Mouse (Mus musculus) small intestine, adult 2 months (tissue): Measurements from ENCODE around the gene Pgf.

Source experiments
- CTCF ChIP-seq: fragments of 200-500 bp; IDR thresholded peaks from 2 replicates; pipeline ENCODE4 v1.5.1; 2012; ENCODE audit warnings: low read depth, mild to moderate bottlenecking, control low read depth, inconsistent platforms, low read length, moderate library complexity, mixed read lengths; ENCODE audit not compliant: insufficient replicate concordance, insufficient read length; ENCODE audit errors: extremely low read depth
- POLR2A ChIP-seq: fragments of 200-500 bp; IDR thresholded peaks from 2 replicates; pipeline ENCODE4 v1.6.1; 2012; ENCODE audit warnings: low read depth, mild to moderate bottlenecking, control low read depth, inconsistent platforms, low read length, moderate library complexity

DNA sequence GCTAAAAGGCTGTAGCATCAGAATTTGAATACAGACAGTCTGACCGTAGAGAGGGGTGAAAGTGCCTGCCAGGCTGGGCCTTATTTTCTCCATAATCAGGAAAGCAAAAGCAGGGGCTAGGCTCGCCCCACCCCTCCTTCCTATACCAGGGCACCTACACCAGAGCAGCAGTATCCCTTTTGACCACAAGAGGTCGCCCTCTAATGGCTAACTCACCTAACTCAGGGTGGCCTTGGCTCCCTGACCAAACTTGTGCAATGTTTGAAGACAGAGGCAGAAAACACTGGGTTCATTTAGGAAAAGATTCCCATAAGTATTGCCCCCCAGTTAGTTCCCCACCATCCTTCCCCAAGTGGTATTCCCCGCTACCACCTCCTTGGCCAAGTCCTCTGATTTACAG, 34.8 kb downstream of the Pgf start:
- TF ChIP-seq POLR2A (no peak), CTCF (peak; percentile 93; the same call in 1 of the 2 replicates)
